Mouse (Mus musculus): Measurements from ENCODE around the gene Sstr3. TPM values are rescaled to one million over a fixed set of nuclear protein-coding genes. Genes with fewer than 3 reads are reported as not detected.

Gene Sstr3
- polyA plus RNA-seq, 1 experiment from 2014 or later: 0.08 TPM

DNA sequence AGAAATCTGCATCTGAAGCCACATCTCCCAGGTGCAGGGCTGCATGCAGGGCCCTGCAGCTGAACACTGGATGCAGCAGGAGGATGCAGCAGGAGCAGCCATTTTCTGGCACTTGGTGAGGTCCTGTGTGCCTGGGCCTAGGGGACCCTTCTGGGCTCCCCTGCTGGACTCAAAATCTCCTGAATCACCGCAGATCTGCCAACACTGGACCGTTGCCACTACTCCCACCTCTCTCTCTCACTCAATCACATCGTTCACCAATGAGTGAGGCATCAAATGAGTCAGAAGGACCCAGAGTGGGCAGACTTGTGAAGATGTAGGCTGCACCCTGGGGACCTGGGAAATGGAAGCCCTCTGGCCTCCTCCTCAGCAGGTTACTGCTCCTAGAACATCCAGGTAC is 3.4 kb downstream of the Sstr3 start:
- no peak for TF ChIP-seq CTCF (IDR thresholded peaks at IDR 0.05; ENCODE audit: low read depth)
- Histone ChIP-seq H3K4me3 (ENCODE audit: low read depth, low read length) (no peak overlapping the region), H3K9ac (no peak overlapping the region), H3K27ac (ENCODE audit: low read depth) (no peak overlapping the region), H3K36me3 (ENCODE audit: insufficient read depth) (no peaks in the 10 kb centered on the region), H3K4me1 (ENCODE audit: insufficient read depth) (peaks cover 6% of the 10 kb centered on the region; the same call in 1 of the 2 replicates), H3K9me3 (ENCODE audit: low read depth, low read length) (no peaks in the 10 kb centered on the region), H3K4me2 (no peak overlapping the region), H3K27me3 (ENCODE audit: insufficient read depth, low read length) (no peaks in the 10 kb centered on the region; the same call in 1 of the 2 replicates)
- 51% methylated on average over 3 of the region's 3 CpGs for WGBS
- ATAC-seq (ENCODE audit: insufficient read depth) (no peak), DNase-seq (no peak)

DNA sequence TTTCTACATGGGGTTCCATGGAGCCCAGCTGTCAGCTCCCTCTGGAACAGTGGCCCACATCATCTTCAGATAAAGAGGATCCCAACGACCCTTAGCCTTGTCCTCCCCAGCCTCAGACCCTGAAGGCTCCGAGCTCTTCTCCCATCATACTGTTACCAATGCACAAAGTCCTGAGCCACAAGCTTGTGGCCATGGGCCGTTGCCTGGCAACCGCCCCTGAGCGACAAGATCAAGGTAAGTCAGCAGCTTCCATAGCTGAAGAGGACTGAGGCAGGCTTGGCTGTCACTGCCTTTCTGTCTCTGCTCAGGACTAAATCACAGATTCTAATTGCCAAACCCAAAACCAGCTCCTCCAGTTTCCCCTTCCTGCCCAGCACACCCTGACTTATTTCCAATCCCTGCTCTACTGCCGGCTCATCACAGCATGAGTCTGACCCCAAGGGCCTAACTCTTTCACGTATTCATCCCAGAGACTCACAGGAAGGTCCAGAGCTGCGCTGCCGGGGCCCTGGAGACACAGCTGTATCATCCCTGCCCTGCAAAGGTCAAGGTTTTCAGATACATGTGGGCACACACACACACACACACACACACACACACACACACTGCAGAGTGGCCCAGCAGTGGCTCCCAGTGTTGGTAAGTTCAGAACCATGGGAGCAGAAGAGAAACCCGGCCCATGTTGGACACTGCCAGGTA is 8.6 kb downstream of the Sstr3 start:
- H3K9ac ChIP-seq: no peak overlapping the region
- H3K4me1 ChIP-seq (ENCODE audit: insufficient read depth): peaks cover 5% of the 10 kb centered on the region; the same call in 1 of the 2 replicates
- no peak overlapping the region for H3K4me3 ChIP-seq (ENCODE audit: low read depth, low read length)
- no peak for TF ChIP-seq CTCF (IDR thresholded peaks at IDR 0.05; ENCODE audit: low read depth)
- H3K4me2 ChIP-seq: no peak overlapping the region
- H3K27me3 ChIP-seq (ENCODE audit: insufficient read depth, low read length): no peaks in the 10 kb centered on the region; the same call in 1 of the 2 replicates
- no peak overlapping the region for H3K27ac ChIP-seq (ENCODE audit: low read depth)
- ATAC-seq (ENCODE audit: insufficient read depth) (no peak), DNase-seq (no peak)
- H3K36me3 ChIP-seq (ENCODE audit: insufficient read depth): no peaks in the 10 kb centered on the region
- H3K9me3 ChIP-seq (ENCODE audit: low read depth, low read length): no peaks in the 10 kb centered on the region
- WGBS: 46% methylated on average over 10 of the region's 10 CpGs

- Histone ChIP-seq H3K4me1 (ENCODE audit: insufficient read depth) (peaks cover 26% of the 10 kb centered on the region), H3K9ac (no peak overlapping the region), H3K27me3 (ENCODE audit: insufficient read depth, low read length) (no peaks in the 10 kb centered on the region), H3K27ac (ENCODE audit: low read depth) (peak overlapping the region; percentile 90), H3K4me2 (no peak overlapping the region), H3K36me3 (ENCODE audit: insufficient read depth) (no peaks in the 10 kb centered on the region), H3K9me3 (ENCODE audit: low read depth, low read length) (no peaks in the 10 kb centered on the region), H3K4me3 (ENCODE audit: low read depth, low read length) (no peak overlapping the region)
- DNase-seq (no peak), ATAC-seq (ENCODE audit: insufficient read depth) (no peak)
- WGBS: 59% methylated on average over 10 of the region's 10 CpGs
- TF ChIP-seq CTCF (IDR thresholded peaks at IDR 0.05; ENCODE audit: low read depth): no peak
Measured at GRCm38 (mm10) chr15:78533346-78533835, 11.1 kb downstream of the Sstr3 start.

DNA sequence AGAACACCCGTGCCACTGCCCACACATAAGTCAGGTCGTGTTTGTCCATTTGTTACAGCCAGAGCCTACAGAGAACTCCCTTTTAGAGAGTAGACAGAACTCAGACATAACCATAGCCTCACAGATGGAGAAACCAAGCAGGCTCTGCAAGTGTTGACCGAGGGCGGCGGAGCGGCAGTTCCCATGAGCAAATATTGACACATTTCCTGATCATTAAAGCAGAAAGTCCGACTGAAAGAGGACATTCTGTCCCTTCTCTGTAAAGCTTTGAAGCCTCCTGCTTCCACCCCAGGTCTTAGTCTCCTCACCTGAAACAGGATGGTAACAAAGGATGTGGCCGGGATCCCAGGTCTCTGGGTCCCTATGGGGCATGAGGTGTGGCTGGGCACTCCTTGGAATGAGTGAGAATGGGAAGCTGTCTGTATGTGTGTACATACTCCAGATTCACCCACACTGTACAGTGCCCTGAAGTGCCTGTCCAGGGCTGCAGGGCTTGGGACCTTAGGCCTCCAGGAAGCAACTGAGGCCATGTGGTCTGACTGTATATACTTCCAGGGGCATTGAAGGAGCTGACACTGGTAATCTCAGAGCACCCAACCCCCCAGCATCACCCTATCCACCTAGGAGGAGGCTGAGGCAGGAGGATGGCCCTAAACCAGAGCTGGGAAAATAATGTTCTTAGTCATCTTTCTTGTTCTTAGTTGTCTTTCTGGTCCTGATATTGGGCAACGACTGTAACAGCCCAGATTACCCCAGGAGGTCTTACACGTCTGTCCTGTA is 11.7 kb downstream of the Sstr3 start:
- peak; percentile 58 for DNase-seq
- Histone ChIP-seq H3K9ac (peak overlapping the region; percentile 4; the same call in 1 of the 2 replicates), H3K27me3 (ENCODE audit: insufficient read depth, low read length) (no peaks in the 10 kb centered on the region), H3K4me3 (ENCODE audit: low read depth, low read length) (no peak overlapping the region), H3K9me3 (ENCODE audit: low read depth, low read length) (no peaks in the 10 kb centered on the region), H3K4me2 (peak overlapping the region; percentile 56), H3K36me3 (ENCODE audit: insufficient read depth) (no peaks in the 10 kb centered on the region), H3K27ac (ENCODE audit: low read depth) (peak overlapping the region; percentile 90), H3K4me1 (ENCODE audit: insufficient read depth) (peaks cover 26% of the 10 kb centered on the region)
- no peak for TF ChIP-seq CTCF (IDR thresholded peaks at IDR 0.05; ENCODE audit: low read depth)
- WGBS: 55% methylated on average over 10 of the region's 10 CpGs
- peak; percentile 1 for ATAC-seq (ENCODE audit: insufficient read depth)

GRCm38 (mm10) chr15:78531901-78532469 is 12.5 kb downstream of the Sstr3 start:
- Histone ChIP-seq H3K36me3 (ENCODE audit: insufficient read depth) (no peaks in the 10 kb centered on the region), H3K4me1 (ENCODE audit: insufficient read depth) (peaks cover 26% of the 10 kb centered on the region), H3K4me3 (ENCODE audit: low read depth, low read length) (peak overlapping the region; percentile 18), H3K9ac (peak overlapping the region; percentile 47), H3K27me3 (ENCODE audit: insufficient read depth, low read length) (no peaks in the 10 kb centered on the region), H3K27ac (ENCODE audit: low read depth) (peak overlapping the region; percentile 91), H3K4me2 (peak overlapping the region; percentile 56), H3K9me3 (ENCODE audit: low read depth, low read length) (no peaks in the 10 kb centered on the region)
- DNase-seq (peak; percentile 100), ATAC-seq (ENCODE audit: insufficient read depth) (peak; percentile 81)
- peak; percentile 95 for TF ChIP-seq CTCF (IDR thresholded peaks at IDR 0.05; ENCODE audit: low read depth)
- under 1% methylated on average over 25 of the region's 25 CpGs for WGBS

- 47% methylated on average over 4 of the region's 4 CpGs for WGBS
- H3K4me2 ChIP-seq: peak overlapping the region; percentile 56
- no peak for DNase-seq
- H3K27me3 ChIP-seq (ENCODE audit: insufficient read depth, low read length): no peaks in the 10 kb centered on the region
- peak overlapping the region; percentile 91 for H3K27ac ChIP-seq (ENCODE audit: low read depth)
- H3K9me3 ChIP-seq (ENCODE audit: low read depth, low read length): no peaks in the 10 kb centered on the region
- peak overlapping the region; percentile 47 for H3K9ac ChIP-seq
- peak overlapping the region; percentile 18 for H3K4me3 ChIP-seq (ENCODE audit: low read depth, low read length)
- H3K4me1 ChIP-seq (ENCODE audit: insufficient read depth): peaks cover 26% of the 10 kb centered on the region
- H3K36me3 ChIP-seq (ENCODE audit: insufficient read depth): peaks cover 4% of the 10 kb centered on the region; the same call in 1 of the 2 replicates
- ATAC-seq (ENCODE audit: insufficient read depth): peak; percentile 0; the same call in 1 of the 2 replicates
- no peak for TF ChIP-seq CTCF (IDR thresholded peaks at IDR 0.05; ENCODE audit: low read depth)
Measured at GRCm38 (mm10) chr15:78531451-78531720, 13.1 kb downstream of the Sstr3 start.
